ENCODE assay signal across 7 mouse cellular contexts in the genomic region with DNA sequence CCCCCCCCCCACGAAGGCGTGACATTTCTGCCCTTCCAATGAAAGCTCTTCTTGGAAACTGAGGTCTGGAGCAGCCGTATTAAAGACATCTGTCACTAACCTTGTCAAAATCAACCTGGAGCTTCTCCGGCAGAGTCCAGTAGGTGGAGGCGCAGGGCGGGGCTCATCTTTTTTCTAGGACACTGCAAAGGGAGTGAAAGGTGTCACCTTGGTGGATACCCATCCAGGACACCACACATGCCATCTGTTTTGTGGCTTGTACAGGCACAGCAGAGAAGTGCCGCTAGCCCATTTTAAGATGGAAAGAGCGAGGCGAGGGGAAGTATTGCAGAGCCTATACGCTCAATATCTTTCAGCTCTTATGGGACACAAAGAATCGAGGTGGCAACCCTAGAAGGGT.
DNase-seq lines count a peak whose midpoint lies in the region; ATAC-seq and TF ChIP-seq lines count a peak whose summit lies in the region.

No protein-coding gene starts in this region.

- H3K4me2 ChIP-seq in lung, embryonic 15.5 days = peak overlapping the region; percentile 75
- H3K4me2 ChIP-seq in forebrain, embryonic 14.5 days (ENCODE audit: low read length) = peak overlapping the region; percentile 61
- peak overlapping the region; percentile 55 for H3K4me2 ChIP-seq in liver, embryonic 14.5 days (ENCODE audit: low read depth)

- peaks cover 8% of the 10 kb centered on the region; the same call in 1 of the 2 replicates for H3K27me3 ChIP-seq in lung, embryonic 15.5 days
- no peaks in the 10 kb centered on the region for H3K27me3 ChIP-seq in forebrain, embryonic 14.5 days (replicated peaks; ENCODE audit: control insufficient read depth, insufficient read depth, low read length)
- no peaks in the 10 kb centered on the region for H3K27me3 ChIP-seq in liver, embryonic 14.5 days (ENCODE audit: control insufficient read depth, insufficient read depth, low read length)

- H3K4me1 ChIP-seq in lung, embryonic 15.5 days = no peaks in the 10 kb centered on the region
- peaks cover 2% of the 10 kb centered on the region; the same call in 1 of the 2 replicates for H3K4me1 ChIP-seq in forebrain, embryonic 14.5 days (ENCODE audit: control insufficient read depth, insufficient read depth, low read length)
- no peaks in the 10 kb centered on the region for H3K4me1 ChIP-seq in liver, embryonic 14.5 days (replicated peaks; ENCODE audit: control insufficient read depth in 2 of 2, insufficient read depth in 2 of 2, low read length in 1 of 2)

- H3K36me3 ChIP-seq in lung, embryonic 15.5 days = no peaks in the 10 kb centered on the region
- no peaks in the 10 kb centered on the region for H3K36me3 ChIP-seq in forebrain, embryonic 14.5 days (ENCODE audit: control insufficient read depth, insufficient read depth, low read length)
- H3K36me3 ChIP-seq in liver, embryonic 14.5 days (replicated peaks; ENCODE audit: control insufficient read depth, insufficient read depth, low read depth) = no peaks in the 10 kb centered on the region

- H3K9ac ChIP-seq in lung, embryonic 15.5 days = 0 out of 2 replicates have a peak overlapping the region, but pooled peaks have one; percentile 16
- H3K9ac ChIP-seq in forebrain, embryonic 14.5 days (ENCODE audit: low read length) = peak overlapping the region; percentile 56
- H3K9ac ChIP-seq in liver, embryonic 14.5 days (replicated peaks) = no peak overlapping the region

- TF ChIP-seq EP300 in liver, embryonic 14.5 days (IDR thresholded peaks at IDR 0.05; ENCODE audit: low read depth) = no peak

- peak; percentile 44; the same call in 1 of the 2 replicates for ATAC-seq in lung, embryonic 15.5 days (ENCODE audit: borderline replicate concordance, extremely low read depth, low FRiP score, low TSS enrichment)
- peak; percentile 58 for ATAC-seq in forebrain, embryonic 14.5 days
- no peak for ATAC-seq in liver, embryonic 14.5 days (ENCODE audit: insufficient read depth)

- peak overlapping the region; percentile 44 for H3K4me3 ChIP-seq in lung, embryonic 15.5 days
- peak overlapping the region; percentile 26 for H3K4me3 ChIP-seq in forebrain, embryonic 14.5 days (ENCODE audit: low read depth, low read length)
- H3K4me3 ChIP-seq in liver, embryonic 14.5 days (ENCODE audit: insufficient read depth in 1 of 2, low read depth in 2 of 2, low read length in 2 of 2) = peak overlapping the region in 1 of 2 experiments; percentile 60; a peak in 2 of 4 replicates

- no peaks in the 10 kb centered on the region for H3K9me3 ChIP-seq in lung, embryonic 15.5 days
- no peaks in the 10 kb centered on the region for H3K9me3 ChIP-seq in forebrain, embryonic 14.5 days (replicated peaks; ENCODE audit: control insufficient read depth, low read length)
- no peaks in the 10 kb centered on the region for H3K9me3 ChIP-seq in liver, embryonic 14.5 days (ENCODE audit: control insufficient read depth, low read length)

- 43% methylated on average over 10 of the region's 11 CpGs for WGBS in lung, embryonic 15.5 days
- 45% methylated on average over 11 of the region's 11 CpGs for WGBS in forebrain, embryonic 14.5 days
- 37% methylated on average over 11 of the region's 11 CpGs for WGBS in liver, embryonic 14.5 days (ENCODE audit: insufficient replicate concordance)

- TF ChIP-seq CTCF in liver, embryonic 14.5 days (IDR thresholded peaks at IDR 0.05; ENCODE audit: low read depth) = no peak

- no peak overlapping the region for H3K27ac ChIP-seq in lung, embryonic 15.5 days
- H3K27ac ChIP-seq in forebrain, embryonic 14.5 days (ENCODE audit: low read depth, low read length) = no peak overlapping the region
- H3K27ac ChIP-seq in liver, embryonic 14.5 days = no peak overlapping the region

- no peak for DNase-seq in lung, postnatal 36 days
- no peak for DNase-seq in forebrain, embryonic 14.5 days (ENCODE audit: low spot score)
- DNase-seq in liver, embryonic 14.5 days (ENCODE audit: low read depth in 3 of 3, low spot score in 3 of 3) = no peak
- peak; percentile 46 for DNase-seq in thymus, postnatal 25 days
- no peak for DNase-seq in right cerebral cortex, postnatal 36 days (ENCODE audit: low spot score in 2 of 2)
- no peak for DNase-seq in kidney, adult 11 months
